Mouse (Mus musculus) left cerebral cortex, postnatal 36 days (tissue): ENCODE measurements around the gene Jph2. TPM values are rescaled to one million over a fixed set of nuclear protein-coding genes. Genes with fewer than 3 reads are reported as not detected.
A peak's percentile ranks its signal among the peaks of the same experiment; 100 is the strongest.

ENCODE experiments used
- DNase-seq, 2 experiments: peaks; one replicate each; pipeline ENCODE4 v3.0.0; 2021 to 2022; ENCODE audit warnings: low spot score in 2 of 2, mixed read lengths in 1 of 2
- intact Hi-C: fragments of 180-260 bp; cut with DNase I; formaldehyde crosslinking; loops from one replicate; pipeline ENCODE4 v1.15.1; 2025
- total RNA-seq, 2 experiments: library from RNA; stranded (reverse); gene quantifications; 2 replicates each; pipeline ENCODE4 v1.2.3; 2021

Gene Jph2
- total RNA-seq, 2 experiments from 2014 or later = 0.49 to 0.59 TPM

GRCm38 (mm10) chr2:163370175-163370574, 27.6 kb downstream of the Jph2 start:
- intact Hi-C loops = no loop called here
- no peak for DNase-seq

GRCm38 (mm10) chr2:163364785-163365541, 32.8 kb downstream of the Jph2 start:
- intact Hi-C loops = no loop called here
- no peak for DNase-seq

DNA sequence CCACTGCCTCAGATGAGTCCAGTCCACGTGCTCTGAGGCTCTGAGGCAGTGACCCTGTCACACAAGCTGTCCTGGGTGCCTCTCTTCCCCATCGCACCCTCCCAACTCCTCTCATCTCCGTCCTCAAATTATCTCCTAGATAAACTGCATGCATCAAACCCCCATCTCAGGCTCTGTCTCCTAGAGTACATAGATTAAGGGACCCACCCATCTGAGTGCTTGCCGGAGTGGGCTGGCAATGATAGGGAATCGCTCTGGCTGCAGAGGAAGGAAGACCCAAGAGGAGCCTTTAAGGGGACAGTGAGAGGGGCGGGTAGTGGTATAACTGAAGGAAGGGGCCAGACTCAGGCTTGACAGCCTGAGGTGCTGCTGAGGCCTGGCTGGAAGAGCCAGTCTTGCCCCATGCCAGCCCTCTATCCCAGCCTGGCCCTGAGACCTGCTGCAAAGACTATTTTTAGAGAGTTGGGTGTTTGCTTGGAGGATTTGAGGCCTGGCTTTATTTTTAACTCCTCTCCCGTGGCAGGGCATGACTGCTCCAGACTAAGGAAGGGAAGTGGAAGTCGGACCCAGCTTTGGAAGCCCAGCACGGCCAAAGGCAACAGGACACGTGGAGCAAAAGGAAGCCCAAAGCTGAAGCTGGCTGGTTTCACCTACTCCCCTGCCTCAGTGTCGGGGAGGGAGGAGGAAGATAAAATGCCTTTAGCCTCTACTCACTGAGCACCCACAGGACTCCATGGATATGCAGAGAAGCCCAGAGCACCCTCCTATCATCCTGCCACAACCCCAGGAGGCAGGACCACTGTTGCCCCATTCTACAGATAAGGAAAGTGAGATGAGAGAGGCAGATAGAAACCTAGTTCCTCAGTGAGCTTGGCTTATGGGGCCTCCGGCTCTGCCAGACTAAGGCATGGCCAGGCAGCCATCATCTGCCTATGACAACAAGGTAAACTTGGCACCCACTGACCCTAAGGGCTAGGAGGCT, 34.6 kb downstream of the Jph2 start:
- DNase-seq = no peak
- intact Hi-C loops = no loop called here

- intact Hi-C loops = no loop called here
- no peak for DNase-seq
These were observed 36.8 kb downstream of the Jph2 start for GRCm38 (mm10) chr2:163360858-163361623.

GRCm38 (mm10) chr2:163359253-163359652, 38.5 kb downstream of the Jph2 start:
- no peak for DNase-seq
- intact Hi-C loops = no loop called here

DNA sequence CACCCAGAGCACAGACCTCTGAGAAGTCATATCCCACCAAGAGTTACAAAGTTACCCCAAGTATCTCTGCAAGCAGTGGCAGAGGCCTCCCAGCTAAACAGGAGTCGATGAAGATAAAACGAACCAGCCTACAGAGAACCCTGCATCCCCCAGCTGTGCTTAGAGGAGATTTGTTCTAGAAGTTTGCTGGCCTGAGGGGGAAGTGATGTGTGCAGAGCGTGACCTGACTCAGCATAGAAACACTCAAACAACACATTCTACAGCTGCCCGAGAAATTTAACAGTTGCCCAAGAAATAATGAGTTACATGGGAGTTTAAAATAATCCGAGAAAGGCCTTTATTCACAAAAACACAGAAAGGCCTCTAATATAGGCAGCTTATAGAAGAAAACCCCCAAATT, 39.1 kb downstream of the Jph2 start:
- no peak for DNase-seq
- intact Hi-C loops = no loop called here

DNA sequence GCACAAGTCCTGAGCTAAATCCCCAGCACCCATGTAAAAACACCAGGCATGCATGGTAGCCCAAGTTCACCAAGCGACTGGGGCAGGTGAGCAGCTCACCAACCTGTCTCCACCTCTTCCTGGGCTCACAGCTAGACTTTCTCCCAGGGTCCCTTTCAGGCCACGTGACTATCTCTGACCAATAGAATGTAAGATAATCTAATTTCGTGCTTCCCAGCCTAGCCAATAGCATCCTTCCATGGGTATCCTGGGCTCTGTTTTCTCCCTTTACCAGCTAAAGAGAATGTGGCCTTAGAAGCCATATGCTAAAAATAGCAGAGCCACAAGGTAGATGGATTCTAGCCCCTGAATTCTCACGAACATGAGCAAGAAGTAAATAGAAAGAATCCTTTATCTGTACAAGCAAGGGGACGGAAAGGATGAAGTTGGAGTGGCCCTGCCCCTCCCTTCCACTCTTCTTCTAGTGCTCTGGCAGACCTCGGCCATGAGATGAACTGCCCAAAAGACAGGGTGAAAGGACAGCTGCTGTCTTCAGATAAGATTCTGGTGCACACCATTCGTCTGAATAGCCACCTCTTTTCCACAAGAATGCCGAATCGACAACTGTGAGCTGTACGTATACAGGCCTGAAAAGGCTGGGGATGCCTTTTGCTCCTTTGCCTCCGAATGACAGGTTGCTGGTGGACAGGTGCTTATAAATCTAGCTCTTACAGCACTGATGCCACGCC, 41.5 kb downstream of the Jph2 start:
- intact Hi-C loops = no loop called here
- DNase-seq = no peak

DNA sequence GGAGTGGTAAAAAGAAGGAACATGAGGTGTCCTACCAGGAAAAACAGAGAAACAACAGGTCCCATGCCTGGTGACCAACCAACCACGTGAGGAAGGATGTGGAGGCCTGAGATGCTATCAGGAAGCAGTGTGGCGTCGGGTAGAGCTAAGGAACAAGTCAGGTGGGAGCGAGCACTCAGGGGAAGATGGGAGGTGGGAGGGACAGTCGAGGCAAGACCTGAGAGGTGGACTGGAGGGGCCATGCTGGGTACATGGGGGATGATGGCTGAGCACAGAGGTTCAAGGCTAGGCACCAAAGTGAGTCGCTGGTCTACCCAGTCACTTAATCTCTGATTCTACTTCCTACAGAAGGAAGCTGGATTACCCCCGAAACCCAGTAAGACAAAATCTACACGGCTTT, 42.1 kb downstream of the Jph2 start:
- no peak for DNase-seq
- intact Hi-C loops = no loop called here

DNA sequence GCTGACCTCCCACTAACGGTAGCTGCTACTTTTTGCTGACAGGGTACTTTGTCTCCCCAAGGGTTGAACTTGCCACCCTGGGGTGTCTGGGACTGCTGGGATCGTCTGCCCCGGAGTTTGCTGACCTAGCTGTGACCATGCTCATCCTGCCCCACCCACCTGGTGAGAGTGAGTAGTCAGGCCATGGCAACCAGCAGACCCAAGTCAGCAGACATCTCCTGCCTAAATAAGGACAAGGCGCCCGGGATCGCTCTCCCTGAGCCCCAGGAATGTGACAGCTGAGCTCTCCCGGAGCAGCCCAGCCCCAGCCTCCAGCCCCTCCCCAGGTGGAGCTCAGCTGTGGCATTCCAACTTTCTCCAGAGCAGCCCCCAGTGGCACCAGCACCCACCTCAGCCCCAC, 44.1 kb downstream of the Jph2 start:
- no peak for DNase-seq
- intact Hi-C loops = no loop called here

DNA sequence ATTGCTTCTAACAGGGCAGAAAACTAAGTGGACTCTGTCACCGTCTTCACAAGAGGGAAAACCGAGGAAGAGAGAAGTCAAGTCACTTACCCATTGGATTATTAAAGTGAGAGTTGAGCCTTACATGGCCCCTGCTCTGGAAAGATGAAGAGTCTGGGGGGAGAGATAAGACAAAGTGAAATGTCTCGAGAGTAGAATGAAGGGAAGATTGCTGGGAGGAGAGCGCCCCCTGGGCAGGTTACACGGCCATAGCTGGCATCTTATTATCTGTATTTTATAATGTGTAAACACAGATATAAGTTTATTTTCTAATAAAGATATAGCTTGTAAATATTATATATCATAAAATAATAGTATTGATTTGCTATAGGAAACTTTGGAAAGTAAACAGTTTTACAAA, 47.4 kb downstream of the Jph2 start:
- intact Hi-C loops = no loop called here
- DNase-seq = no peak

DNA sequence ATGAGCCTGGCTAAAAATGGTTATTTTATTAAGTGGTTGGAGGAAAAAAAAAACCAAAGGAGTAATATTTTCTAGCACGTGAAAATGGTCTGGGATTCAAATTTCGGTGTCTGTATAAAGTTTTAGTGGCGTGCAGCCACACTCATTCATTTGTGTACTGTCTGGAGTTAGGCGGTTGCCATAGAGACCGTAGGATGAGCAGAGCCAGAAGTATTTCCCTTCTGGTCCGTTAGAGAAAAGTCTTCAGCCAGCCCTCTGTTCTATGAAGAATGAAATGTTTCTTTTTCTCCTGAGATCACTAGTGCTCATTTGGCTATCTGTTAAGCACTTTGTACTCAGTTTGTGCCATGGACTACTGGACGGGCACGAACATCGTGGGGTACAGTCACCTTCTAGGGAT, 48.4 kb downstream of the Jph2 start:
- no peak for DNase-seq
- intact Hi-C loops = no loop called here

GRCm38 (mm10) chr2:163348677-163349076, 49.1 kb downstream of the Jph2 start:
- intact Hi-C loops = no loop called here
- DNase-seq = no peak

DNA sequence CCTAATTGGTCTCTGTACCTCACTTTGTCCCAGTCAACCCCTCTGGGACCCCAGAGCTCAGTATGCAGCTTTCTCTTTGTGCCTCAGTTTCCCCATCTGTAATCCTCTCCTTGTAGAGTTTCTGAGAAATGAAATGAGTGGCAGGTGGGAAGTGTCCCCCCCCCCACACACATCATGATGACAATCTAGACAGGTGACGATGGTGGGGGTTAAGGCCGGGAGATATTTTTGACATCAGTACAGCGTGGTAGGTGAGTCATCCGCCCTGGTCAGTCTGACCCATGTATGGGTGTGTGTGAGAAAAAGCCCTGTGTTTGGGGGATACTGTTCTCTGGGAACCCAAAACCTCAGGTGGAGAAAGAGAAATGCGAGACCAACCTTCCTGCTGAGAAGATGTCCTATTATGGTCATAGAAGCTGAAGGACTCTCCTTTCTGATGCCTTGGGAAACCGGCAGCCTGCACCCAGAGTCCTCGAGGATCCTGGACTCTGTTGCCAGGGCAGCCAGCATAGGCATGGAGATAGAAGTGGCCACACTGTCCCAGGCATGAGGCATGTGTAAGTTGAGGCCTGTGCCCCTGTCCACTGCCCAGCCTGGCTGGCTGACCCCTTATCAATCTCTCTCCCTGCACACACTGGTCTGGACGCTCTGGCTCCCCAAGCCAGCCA, 50.1 kb downstream of the Jph2 start:
- intact Hi-C loops = no loop called here
- DNase-seq = no peak

DNA sequence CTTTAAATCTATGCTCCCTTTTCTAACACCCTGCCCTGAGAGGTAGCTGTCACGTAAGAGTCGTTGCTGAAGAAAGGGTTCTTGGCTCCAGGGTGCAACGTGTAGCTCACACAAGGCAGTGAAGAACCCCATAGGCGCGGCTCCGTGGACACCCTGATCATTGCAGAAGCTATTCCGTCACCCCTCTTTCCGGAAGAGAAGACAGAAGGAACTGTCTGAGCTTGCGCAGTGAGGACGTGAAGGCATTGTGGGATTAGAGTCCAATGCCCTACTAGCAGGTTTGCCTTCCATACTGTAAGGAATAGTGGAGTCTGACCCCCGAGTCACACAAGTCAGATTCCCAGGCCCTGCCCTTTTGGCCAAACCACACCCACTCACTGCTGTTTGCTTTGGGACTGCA, 51.3 kb downstream of the Jph2 start:
- intact Hi-C loops = no loop called here
- DNase-seq = no peak

DNA sequence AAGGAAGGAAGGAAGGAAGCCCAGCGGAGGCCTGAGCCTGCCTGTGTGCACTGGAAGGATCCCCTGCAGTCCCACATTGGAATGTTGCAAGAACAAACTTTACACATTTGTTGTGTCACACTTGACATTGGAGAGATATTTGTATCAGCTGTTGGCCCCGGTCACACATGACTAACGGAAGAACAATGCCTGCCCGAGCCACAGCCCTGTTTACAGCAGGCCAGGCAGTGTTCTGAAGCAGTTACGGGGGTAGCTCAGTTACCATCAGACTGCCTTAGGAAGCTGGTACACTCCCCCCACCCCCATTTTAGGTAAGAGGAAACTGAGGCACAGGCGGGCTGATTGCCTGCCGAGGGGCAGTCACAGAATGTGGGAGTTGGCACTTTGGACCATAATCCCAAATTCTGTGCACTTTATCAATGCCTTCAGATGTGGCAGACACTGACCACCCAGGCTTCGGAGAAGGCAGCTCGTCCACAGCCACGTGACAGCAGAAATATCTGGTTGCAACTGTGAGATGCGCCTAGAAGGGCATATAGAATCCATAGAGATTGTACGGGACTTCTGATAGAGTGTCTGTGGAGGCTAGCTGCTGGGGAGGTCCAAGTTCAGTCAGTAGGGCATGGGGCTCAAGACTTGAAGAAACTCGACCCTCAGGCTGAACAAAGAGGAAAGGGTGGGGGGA, 52.7 kb downstream of the Jph2 start:
- no peak for DNase-seq
- intact Hi-C loops = no loop called here

DNA sequence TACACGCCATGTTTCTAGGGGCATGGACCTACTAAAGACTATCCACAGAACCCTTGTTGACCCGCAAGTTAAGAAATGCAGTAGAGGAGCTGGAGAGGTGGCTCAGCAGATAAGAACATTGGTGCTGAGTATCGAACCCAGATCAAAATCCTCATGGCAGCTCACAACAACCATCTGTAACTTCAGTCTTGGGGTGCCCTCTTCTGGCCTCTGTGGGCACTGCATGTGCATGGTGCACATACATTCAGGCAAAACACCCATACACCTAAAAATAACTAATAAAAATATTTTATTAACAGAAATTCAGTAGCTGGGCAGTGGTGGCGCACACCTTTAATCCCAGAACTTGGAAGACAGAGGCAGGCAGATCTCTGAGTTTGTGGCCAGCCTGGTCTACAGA, 54.1 kb downstream of the Jph2 start:
- intact Hi-C loops = no loop called here
- no peak for DNase-seq

DNA sequence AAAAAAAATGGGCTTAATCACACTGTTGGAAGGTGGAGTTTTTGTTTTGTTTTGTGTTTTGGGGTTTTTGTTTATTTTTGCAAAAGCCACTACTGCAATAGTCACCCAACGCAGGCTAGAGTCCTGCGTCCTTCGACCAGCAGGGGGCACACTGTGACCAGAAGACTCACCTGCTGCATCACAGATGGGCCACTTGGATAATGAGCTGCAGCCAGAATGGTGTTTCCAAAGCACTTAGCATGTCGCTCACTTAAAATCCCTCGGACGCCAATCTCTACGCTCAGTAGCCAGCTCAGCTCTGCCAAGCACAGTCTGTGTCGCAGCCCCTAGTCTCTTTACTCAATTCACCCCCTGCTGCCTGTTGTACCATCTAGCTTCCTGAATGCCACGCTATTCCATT, 57.5 kb downstream of the Jph2 start:
- peak; percentile 32 to 42 for DNase-seq
- intact Hi-C loops = loop anchor here (2.0 kb wide), 1 partner anchor 61 kb away; no protein-coding TSS in a partner anchor

- intact Hi-C loops = loop anchor here (5.0 kb wide), 2 partner anchors 125 to 410 kb away; no protein-coding TSS in a partner anchor
- peak; percentile 48 to 51 for DNase-seq
These were observed 65.3 kb downstream of the Jph2 start for GRCm38 (mm10) chr2:163332368-163333055.
